Mouse (Mus musculus): ENCODE data around the gene B430218F22Rik.
"Not testable (repeated sequence)": the region's sequence is repeated elsewhere in the genome, so short reads cannot be mapped to it uniquely, and the experiment has no call there.

The B430218F22Rik gene

DNA sequence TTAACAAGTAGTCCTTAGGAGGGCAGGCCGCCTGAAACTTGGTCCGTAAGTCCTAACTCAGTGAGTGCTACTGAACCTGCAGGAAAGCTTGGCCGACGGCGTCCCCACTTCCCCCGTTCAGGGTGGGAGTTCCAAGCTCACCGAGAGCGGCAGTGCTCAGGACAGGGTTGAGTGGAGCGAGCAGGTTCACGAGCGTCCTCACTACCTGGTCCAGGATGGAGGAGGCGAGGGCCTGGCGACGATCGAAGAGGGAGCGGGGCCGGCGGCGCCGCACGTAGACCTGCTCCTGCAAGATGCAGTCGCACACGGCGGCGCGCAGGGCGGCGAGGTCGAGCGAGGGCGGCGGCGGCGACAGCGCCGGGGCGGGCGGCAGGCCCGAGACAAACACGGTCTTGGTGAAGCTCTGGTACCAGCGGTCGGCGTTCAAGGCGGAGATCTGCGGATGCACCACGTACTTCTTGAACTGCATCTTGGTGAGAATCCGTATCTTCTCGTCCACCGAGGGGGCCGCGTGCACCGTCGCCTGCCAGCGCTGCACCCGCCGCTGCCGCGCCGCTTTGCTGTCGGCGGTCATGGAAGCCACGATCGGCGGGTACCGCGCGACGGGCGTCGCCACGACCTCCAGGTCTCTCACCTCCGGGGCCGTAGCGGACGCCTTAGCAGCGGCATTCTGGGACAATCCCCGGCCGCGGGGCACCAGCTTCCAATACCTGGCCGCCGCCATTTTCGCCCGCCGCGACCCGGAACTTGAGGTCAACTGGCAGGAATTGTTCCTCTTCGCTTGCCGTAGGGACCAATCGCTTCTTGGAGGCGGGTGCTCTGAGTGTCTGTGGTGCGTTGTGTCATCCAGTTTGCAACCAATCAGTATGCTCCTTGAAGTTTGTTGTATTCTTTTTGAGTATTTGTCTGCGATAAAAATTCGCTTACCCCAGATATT lies at the start of gene B430218F22Rik, which contains the start of gene Mrps30:
TSS of gene B430218F22Rik (plus strand) at position 120 of the 937 bp plus-strand sequence.
TSS of gene Mrps30 (minus strand) at position 742 of the 937 bp plus-strand sequence.
- DNase-seq = peak; percentile 97 to 98

DNA sequence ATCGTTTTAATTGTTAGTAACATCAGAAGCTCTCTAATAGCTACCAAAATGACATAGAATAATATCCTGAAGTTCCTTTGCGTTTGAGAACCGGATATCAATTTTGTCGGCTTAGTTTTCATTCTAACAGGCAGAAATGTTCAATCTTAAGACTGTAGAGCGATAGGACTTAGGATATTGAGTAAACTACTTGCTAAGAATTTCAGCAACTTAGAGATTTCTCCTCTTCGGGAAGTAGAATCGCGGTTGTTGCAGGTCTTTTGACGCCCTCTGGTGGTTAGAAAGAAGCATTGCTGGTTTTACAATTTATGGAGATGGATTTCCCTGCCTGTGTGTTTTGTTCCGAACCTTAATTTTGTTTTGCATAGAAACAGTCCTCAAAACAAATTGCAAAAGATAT lies 36.2 kb upstream of the B430218F22Rik start:
- DNase-seq = peak; percentile 22 to 53

GRCm38 (mm10) chr13:118350870-118351269 lies 35.6 kb upstream of the B430218F22Rik start:
- DNase-seq = no peak

- no peak for DNase-seq
Observed at GRCm38 (mm10) chr13:118363342-118363741, 23.1 kb upstream of the B430218F22Rik start.

- DNase-seq = no peak
Observed at GRCm38 (mm10) chr13:118365774-118366173, 20.7 kb upstream of the B430218F22Rik start.

DNA sequence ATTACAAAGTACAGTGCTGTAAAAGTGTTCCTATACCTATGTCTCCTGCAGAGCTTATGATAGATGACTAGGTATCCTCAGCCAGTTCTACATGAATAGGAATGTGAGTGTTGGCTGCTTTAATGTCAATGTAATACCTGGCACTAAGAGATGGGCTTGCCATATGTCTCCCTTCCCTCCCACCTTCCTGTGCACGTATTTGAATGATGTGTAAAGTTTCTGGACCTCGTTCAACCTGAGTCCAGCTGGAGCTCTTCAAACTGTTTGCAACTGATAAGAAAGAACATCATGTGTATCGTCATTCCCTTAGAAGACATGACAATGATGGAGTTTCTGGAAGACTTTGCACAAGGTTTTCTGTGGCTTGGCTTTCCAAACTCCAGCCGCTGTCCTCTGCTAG lies 13.6 kb upstream of the B430218F22Rik start:
- DNase-seq = no peak

GRCm38 (mm10) chr13:118379155-118379554 lies 7.3 kb upstream of the B430218F22Rik start:
- DNase-seq = peak; percentile 78 to 84

- no peak for DNase-seq
Observed at GRCm38 (mm10) chr13:118380381-118380780, 6.0 kb upstream of the B430218F22Rik start.

DNA sequence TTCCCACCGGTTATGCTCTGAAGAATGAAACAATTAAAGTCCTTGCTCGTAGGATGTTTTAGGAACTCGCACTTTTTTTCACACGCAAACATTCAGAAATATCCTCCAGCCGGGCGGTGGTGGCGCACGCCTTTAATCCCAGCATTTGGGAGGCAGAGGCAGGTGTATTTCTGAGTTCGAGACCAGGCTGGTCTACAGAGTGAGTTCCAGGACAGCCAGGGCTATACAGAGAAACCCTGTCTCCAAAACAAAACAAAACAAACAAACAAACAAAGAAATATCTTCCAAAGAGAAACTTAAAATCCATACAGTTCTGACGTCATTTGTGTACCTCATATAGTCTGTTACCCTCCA lies 995 bp downstream of the B430218F22Rik start:
- DNase-seq = not testable (repeated sequence)

DNA sequence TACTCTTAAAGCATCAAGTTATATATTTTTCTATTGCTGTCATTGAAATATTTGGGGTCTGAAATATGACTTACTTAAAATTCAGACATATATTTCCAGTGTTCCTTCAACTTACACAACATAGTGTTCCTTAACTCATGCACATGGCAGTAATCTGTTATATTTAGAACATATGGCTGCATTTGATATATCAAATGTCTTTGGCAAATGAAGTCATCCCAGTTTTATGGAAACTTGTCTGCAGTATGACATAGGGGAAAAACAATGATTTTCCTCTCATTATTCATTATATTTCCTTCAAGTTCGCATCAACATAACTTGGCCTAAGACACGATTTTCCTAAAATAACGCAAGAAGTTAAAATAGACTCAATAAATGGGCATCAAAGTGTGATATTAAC lies 9.4 kb downstream of the B430218F22Rik start:
- DNase-seq = no peak

- DNase-seq = no peak
Observed at GRCm38 (mm10) chr13:118400340-118400739, 13.9 kb downstream of the B430218F22Rik start.

DNA sequence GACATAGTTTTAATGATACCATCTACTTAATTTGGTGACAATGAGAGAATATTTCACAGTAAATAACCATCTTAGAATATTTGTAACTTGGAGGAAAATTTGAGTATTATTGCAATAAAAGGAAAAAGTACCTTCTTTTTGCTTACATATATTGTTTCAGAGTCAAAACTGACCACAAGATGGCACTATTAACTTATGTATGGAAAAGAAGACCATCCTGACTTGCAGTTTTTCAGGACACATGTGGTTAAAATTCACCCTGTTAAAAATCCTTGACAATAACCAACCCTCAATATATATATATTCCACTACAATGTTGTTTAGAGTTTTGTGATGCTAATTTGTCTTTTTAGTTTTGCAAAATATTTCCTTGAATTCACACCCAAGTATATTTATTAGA lies 17.1 kb downstream of the B430218F22Rik start:
- DNase-seq = peak in 1 of 2 experiments; percentile 82

DNA sequence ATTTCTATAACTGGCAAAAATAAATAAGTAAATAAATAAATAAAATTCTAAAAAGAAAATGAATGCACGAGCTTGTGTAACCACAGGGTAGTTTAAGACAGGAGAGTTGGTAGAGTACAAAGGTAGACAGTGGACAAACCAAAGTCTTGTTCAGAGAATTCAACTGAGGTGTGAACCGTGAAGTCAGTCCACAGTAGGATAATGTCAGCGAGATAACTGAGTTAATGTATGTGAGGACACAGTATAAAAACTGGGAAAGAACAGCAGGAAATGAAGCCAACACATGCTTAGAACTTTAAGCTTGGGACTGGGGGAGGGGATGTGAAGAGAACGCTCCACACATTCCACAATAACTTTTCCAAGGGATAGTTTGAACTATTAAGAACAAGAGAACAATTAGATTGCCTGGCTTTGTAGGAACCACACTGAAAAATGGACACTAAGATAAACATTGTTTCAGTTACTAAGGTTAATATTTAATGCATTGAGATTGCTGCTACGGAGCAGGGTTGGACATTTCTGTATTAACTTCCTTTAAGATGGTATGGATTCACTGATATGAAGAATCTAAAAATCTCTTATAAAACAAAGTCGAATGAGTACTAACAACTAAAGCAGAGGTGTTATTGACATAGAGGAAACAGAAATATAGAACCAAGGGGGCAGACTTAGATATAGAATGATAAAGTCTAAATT lies 25.0 kb downstream of the B430218F22Rik start:
- no peak for DNase-seq

- no peak for DNase-seq
Observed at GRCm38 (mm10) chr13:118418163-118418562, 31.7 kb downstream of the B430218F22Rik start.

DNA sequence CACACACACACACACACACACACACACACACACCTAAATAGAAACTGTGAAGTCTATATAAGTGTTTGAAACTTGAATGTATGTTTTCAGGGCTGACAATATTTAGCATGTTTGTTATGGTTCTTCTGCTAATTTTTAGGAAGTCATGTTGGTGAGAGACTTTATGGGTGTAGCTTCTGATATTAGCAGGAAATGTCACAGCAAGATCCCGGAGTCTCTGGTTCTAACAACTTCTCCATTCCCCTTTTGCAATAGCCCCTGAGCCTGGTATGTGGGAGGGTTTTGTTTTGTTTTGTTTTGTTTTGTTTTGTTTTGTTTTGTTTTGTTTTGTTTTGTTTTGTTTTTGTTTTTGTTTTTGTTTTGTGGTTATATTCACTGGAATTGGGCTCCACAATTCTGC lies 34.0 kb downstream of the B430218F22Rik start:
- DNase-seq = no peak

- no peak for DNase-seq
Observed at GRCm38 (mm10) chr13:118420847-118421246, 34.4 kb downstream of the B430218F22Rik start.

Measured in cerebellum, postnatal 10 days (tissue).